Mouse (Mus musculus): ENCODE measurements at regions not wholly inside any gene's neighbourhood (a gene's known extent, or its start where the extent isn't known, plus 50 kb on each side); places are given as distances from the start of the nearest gene placed in this dataset.

GRCm38 (mm10) chr4:84032505-84032904 is 507.2 kb downstream of the Ccdc171 start:
- DNase-seq (ENCODE audit: low read depth, low spot score), result no peak

- no peak for DNase-seq (ENCODE audit: low read depth, low spot score)
Measured at GRCm38 (mm10) chr4:84035347-84035746, 510.0 kb downstream of the Ccdc171 start.

- DNase-seq (ENCODE audit: low read depth, low spot score), result no peak
Measured at GRCm38 (mm10) chr4:84037535-84037934, 512.2 kb downstream of the Ccdc171 start.

GRCm38 (mm10) chr4:84050243-84050642 is 524.9 kb downstream of the Ccdc171 start:
- DNase-seq (ENCODE audit: low read depth, low spot score), result no peak

- DNase-seq (ENCODE audit: low read depth, low spot score), result no peak
Measured at GRCm38 (mm10) chr4:84056863-84057502, 531.6 kb downstream of the Ccdc171 start.

- no peak for DNase-seq (ENCODE audit: low read depth, low spot score)
Measured at GRCm38 (mm10) chr4:84060187-84060586, 534.8 kb downstream of the Ccdc171 start.

- DNase-seq (ENCODE audit: low read depth, low spot score), result no peak
Measured at GRCm38 (mm10) chr4:84063755-84064154, 538.4 kb downstream of the Ccdc171 start.

- DNase-seq (ENCODE audit: low read depth, low spot score), result peak; percentile 46
Measured at GRCm38 (mm10) chr4:84064614-84065456, 539.5 kb downstream of the Ccdc171 start.

- DNase-seq (ENCODE audit: low read depth, low spot score), result no peak
Measured at GRCm38 (mm10) chr4:84065457-84066124, 540.2 kb downstream of the Ccdc171 start.

- no peak for DNase-seq (ENCODE audit: low read depth, low spot score)
Measured at GRCm38 (mm10) chr4:84067931-84068575, 542.7 kb downstream of the Ccdc171 start.

GRCm38 (mm10) chr4:84068947-84069663 is 543.8 kb downstream of the Ccdc171 start:
- DNase-seq (ENCODE audit: low read depth, low spot score), result no peak

- DNase-seq (ENCODE audit: low read depth, low spot score), result no peak
Measured at GRCm38 (mm10) chr4:84069681-84070080, 544.3 kb downstream of the Ccdc171 start.

- DNase-seq (ENCODE audit: low read depth, low spot score), result no peak
Measured at GRCm38 (mm10) chr4:84070089-84070488, 544.7 kb downstream of the Ccdc171 start.

- no peak for DNase-seq (ENCODE audit: low read depth, low spot score)
Measured at GRCm38 (mm10) chr4:84072096-84072495, 546.8 kb downstream of the Ccdc171 start.

GRCm38 (mm10) chr4:84076526-84076925 is 551.2 kb downstream of the Ccdc171 start:
- no peak for DNase-seq (ENCODE audit: low read depth, low spot score)

- no peak for DNase-seq (ENCODE audit: low read depth, low spot score)
Measured at GRCm38 (mm10) chr4:84079516-84079915, 554.2 kb downstream of the Ccdc171 start.

- no peak for DNase-seq (ENCODE audit: low read depth, low spot score)
Measured at GRCm38 (mm10) chr4:84081518-84081917, 556.2 kb downstream of the Ccdc171 start.

GRCm38 (mm10) chr4:84088166-84088565 is 562.8 kb downstream of the Ccdc171 start:
- no peak for DNase-seq (ENCODE audit: low read depth, low spot score)

- DNase-seq (ENCODE audit: low read depth, low spot score), result no peak
Measured at GRCm38 (mm10) chr4:84092509-84092908, 567.2 kb downstream of the Ccdc171 start.

- DNase-seq (ENCODE audit: low read depth, low spot score), result no peak
Measured at GRCm38 (mm10) chr4:84095237-84095636, 569.9 kb downstream of the Ccdc171 start.

- DNase-seq (ENCODE audit: low read depth, low spot score), result no peak
Measured at GRCm38 (mm10) chr4:84096081-84096480, 570.7 kb downstream of the Ccdc171 start.

Measured in WW6 (cell line).